Mouse (Mus musculus): ENCODE measurements around the gene Cnih3.

DNA sequence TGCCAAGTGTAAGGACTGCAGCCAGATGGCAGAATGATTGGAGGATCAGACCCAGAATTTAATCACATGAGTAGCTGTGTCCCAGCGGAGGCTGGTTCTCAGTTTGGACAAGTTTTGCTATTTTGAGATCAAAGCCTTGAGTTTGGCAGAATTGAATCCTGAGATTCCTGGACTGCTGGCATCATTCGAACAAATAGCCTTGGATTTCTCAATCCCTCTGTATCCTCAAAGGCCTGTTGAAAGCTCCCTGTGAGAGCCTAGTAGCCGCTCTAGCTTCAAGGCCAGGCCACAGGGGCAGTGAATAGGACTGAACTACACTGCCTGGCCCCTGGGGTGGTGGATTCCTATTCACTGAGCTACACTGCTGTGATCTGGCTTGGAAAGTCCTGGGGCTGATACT is 44.4 kb upstream of the Cnih3 start:
- TF ChIP-seq CHD2 (IDR thresholded peaks at IDR 0.05; ENCODE audit: low read depth, low read length) (no peak), ZC3H11A (IDR thresholded peaks at IDR 0.05; ENCODE audit: borderline replicate concordance, low read depth, low read length) (no peak), HCFC1 (IDR thresholded peaks at IDR 0.05; ENCODE audit: borderline replicate concordance, insufficient read depth, low read length) (no peak)

All from ES-E14 (cell line).